Mouse (Mus musculus) adipose tissue, adult 10 weeks (tissue): ENCODE data around the gene Hbq1a. TPM values are rescaled to one million over a fixed set of nuclear protein-coding genes. Genes with fewer than 3 reads are reported as not detected.

ENCODE experiments used
- polyA plus RNA-seq: library from polyadenylated mRNA; stranded (reverse); fragments of 350-450 nt; fragmentation: Illumina TruSeq; extraction: RNeasy Lipid Tissue Mini Kit (QIAGEN cat#74804); gene quantifications from one replicate; pipeline ENCODE4 v1.2.3, GENCODE M21; 2014; ENCODE audit warnings: low read depth, low replicate concordance

Hbq1a gene
- not detected for polyA plus RNA-seq

GRCm38 (mm10) chr11:32299865-32300264, at the start of gene Hbq1a:
Gene Hbq1a, plus strand, starts transcription at chr11:32300069.

GRCm38 (mm10) chr11:32267188-32267884, 32.5 kb upstream of the Hbq1a start, which contains the start of gene Nprl3:
Gene Nprl3, minus strand, starts transcription at chr11:32267707.

GRCm38 (mm10) chr11:32276347-32276746, 23.5 kb upstream of the Hbq1a start, which contains the start of gene Hba-x:
Gene Hba-x, plus strand, starts transcription at chr11:32276400.

GRCm38 (mm10) chr11:32283091-32283777, 16.6 kb upstream of the Hbq1a start, which contains the start of gene Hba-a1:
Gene Hba-a1, plus strand, starts transcription at chr11:32283511.

DNA sequence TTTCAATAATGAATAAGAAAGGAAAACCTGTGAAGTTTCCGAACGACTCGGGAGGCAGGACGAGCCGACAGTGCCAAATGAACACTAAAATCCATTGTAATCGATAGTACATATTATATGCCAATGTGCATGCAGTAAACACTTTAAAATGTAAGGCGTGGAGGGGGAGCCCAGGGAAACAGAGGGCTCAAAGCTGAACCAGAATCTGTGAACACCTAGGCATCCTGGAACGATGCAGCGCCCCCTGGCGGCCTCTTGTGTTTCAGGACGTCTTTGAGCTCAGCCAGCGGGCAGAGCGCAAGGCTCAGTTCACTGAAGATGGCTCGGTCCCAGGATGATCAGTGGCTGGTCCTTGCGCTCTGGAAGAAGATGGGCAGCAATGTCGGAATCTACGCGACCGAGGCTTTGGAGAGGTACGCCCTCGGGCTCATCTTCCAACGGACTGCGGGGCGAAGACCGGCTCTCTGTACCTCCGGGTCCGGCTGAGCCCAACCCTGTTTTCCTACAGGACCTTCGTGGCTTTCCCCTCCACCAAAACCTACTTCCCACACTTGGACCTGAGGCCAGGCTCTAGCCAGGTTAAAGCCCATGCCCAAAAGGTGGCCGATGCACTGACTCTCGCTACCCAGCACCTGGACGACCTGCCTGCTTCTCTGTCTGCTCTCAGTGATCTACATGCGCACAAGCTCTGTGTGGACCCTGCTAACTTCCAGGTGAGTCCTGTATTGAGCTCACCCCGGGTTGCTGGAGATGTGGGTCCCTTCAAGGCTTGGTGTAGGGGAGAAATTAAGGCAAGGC, 13.0 kb upstream of the Hbq1a start, which contains the start of gene Hbq1b:
TSS of gene Hbq1b (plus strand) at position 271 of the 798 bp plus-strand sequence.

GRCm38 (mm10) chr11:32296203-32296602, 3.7 kb upstream of the Hbq1a start, which contains the start of gene Hba-a2:
Gene Hba-a2, plus strand, starts transcription at chr11:32296489.

DNA sequence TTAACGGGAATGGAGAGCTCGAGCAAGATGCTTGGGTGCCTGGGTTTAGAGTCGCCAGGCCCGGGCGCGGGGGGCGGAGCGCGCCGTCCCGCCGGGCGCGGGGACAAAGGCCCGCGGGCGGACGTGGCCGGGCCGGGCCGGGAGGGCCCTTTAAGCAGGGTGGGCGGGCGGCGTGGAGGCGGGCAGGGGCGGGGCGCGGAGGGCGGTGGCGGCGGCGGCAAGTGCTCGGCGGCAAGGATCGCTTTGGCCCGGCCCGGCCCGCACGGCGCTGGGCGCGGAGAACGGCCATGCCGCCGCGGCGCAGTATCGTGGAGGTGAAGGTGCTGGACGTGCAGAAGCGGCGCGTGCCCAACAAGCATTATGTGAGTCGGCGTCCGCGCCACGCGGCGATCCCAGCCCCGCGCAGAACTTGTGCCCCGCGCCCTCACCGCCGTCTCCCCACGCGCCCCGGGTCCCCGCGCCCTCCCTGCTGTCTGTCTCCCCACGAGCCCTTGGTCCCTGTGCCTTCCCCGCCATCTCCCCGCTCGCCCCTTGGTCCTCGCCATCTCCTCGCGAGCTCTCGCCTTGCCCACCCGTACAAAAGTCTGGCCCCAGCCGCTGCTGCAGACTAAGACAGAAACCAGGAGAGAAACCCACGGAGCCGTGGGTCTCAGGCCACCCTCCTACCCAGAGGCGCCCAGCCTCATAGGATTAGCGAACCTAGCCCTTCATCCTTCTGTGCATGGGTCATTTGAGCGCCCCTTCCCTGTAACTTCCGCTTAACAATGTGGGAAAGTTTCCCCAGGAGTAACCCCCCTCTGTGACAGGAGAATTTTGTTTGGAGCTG, 48.0 kb downstream of the Hbq1a start, which contains the start of gene Sh3pxd2b:
TSS of gene Sh3pxd2b (plus strand) at position 214 of the 826 bp plus-strand sequence.

Other genes starting within 250 kb of the Hbq1a start
- gene Il9r, start 99.8 kb upstream of the Hbq1a start, polyA plus RNA-seq: 0.55 TPM
- 16.7 TPM for gene Snrnp25, start 94.7 kb upstream of the Hbq1a start, polyA plus RNA-seq
- 39.0 TPM for gene Rhbdf1, start 77.8 kb upstream of the Hbq1a start, polyA plus RNA-seq
- gene Mpg, start 73.6 kb upstream of the Hbq1a start, polyA plus RNA-seq: 38.6 TPM
- gene Nprl3, start 32.4 kb upstream of the Hbq1a start, polyA plus RNA-seq: 46.6 TPM
- gene Hba-x, start 23.7 kb upstream of the Hbq1a start, polyA plus RNA-seq: not detected
- gene Hba-a1, start 16.6 kb upstream of the Hbq1a start, polyA plus RNA-seq: 1,070 TPM
- not detected for gene Hbq1b, start 13.1 kb upstream of the Hbq1a start, polyA plus RNA-seq
- gene Hba-a2, start 3.6 kb upstream of the Hbq1a start, polyA plus RNA-seq: 1,858 TPM
- gene Sh3pxd2b, start 47.8 kb downstream of the Hbq1a start, polyA plus RNA-seq: 10.1 TPM
- gene Ubtd2, start 155.3 kb downstream of the Hbq1a start, polyA plus RNA-seq: 14.0 TPM
- gene Efcab9, start 232.0 kb downstream of the Hbq1a start, polyA plus RNA-seq: 3.1 TPM
- gene Stk10, start 233.2 kb downstream of the Hbq1a start, polyA plus RNA-seq: 7.2 TPM